Mouse (Mus musculus): ENCODE measurements around the gene Rps27rt. TPM values are rescaled to one million over a fixed set of nuclear protein-coding genes. Genes with fewer than 3 reads are reported as not detected.
"Not testable (repeated sequence)": the region's sequence is repeated elsewhere in the genome, so short reads cannot be mapped to it uniquely, and the experiment has no call there.

Rps27rt gene
- 10 to 100 TPM; 43.0 to 65.9 TPM for total RNA-seq (2021)
- long read RNA-seq, experiment 1, transcript Rps27rt-201 (1 exons, 374 nt): major isoform, 145 of 145 reads
- long read RNA-seq, experiment 1, partial matches to known transcripts: 0 of 145 reads
- long read RNA-seq, experiment 1, other reads (novel, unspliced or antisense): 0 of 145 reads
- long read RNA-seq, experiment 2, transcript Rps27rt-201 (1 exons, 374 nt): major isoform, 105 of 105 reads
- long read RNA-seq, experiment 2, partial matches to known transcripts: 0 of 105 reads
- long read RNA-seq, experiment 2, other reads (novel, unspliced or antisense): 0 of 105 reads

DNA sequence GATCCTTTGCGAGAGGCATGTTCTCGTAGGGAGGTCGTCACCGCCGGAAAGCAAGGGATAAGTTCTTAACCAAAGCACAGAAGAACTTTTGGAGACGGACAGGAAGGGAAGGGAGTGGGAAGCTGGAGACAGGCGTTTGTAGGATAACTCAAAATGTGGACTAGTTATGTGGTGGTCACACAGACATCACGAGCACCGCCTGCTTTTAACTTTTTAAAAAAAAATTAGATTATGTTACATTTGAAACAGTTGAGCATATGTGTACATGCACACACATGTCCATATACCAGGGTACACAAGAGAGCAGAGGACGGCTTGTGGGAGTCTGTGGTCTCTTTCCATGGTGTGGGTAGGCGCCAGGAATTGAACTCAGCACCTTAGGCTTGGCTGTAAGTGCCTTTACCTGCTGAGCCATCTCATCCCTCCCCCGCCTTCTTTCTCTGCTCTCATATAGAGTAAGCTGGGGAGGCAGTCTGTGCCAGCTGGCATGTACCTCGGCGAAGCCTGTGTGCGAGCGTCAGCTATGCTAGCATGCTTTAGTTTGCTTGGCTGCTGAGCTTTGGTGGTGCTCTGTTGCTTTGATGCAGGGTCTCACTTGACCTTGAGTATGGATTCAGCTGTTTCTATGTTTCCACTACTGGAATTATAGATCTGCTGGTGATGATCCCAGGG lies at the start of gene Rps27rt:
TSS of gene Rps27rt (minus strand) at position 51 of the 672 bp plus-strand sequence.
- DNase-seq: no peak

DNA sequence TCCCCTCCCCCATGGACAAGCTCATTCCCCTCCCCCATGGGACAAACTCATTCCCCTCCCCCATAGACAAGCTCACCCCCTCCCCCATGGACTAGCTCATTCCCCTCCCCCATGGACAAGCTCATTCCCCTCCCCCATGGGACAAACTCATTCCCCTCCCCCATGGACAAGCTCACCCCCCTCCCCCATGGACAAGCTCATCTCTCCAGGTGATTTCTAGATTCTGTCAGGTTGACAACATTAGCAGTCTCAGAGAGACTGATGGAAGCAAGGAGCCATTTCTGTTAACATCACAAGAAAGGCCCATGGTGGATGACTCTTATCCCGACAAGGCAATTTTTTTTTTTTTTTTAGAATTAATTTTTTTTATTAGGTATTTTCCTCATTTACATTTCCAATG lies 48.5 kb upstream of the Rps27rt start:
- DNase-seq: not testable (repeated sequence)

DNA sequence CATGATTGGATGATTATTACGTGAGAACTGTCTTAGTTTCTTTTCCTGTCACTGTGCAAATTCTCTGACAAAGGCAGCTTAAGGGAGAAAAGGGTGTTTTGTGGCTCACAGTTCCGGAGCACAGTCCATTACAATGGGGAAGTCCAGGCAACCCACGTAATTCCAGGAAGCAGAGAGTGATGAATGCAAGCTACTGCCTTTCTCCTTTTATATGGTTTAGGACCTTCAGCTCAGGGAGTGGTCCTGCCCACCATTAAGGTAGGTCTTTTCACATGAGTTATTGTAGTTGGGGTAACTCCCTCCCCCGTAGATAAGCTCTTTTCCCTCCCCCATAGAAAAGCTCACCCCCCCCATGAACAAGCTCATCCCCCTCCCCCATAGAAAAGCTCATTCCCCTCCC lies 48.0 kb upstream of the Rps27rt start:
- no peak for DNase-seq

DNA sequence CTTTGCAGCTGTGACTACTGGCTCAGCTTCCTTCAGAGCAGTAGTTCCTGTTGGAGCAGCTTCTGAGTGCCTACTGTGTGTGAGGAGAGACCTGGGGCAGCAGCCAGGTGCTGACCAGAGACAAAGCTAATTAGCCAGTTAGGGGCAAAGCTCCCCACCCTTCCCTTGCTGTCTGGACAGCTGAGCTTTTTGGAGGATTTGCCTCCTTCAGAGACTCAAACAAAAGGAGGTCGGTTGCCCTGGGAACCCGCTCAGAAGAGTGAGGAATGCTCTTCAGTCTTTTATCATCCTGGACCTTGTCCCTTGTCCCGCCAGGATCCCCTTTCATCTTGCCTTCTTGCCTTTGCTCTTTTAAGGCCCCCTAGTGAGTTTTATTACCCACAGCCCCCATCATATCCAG lies 46.8 kb upstream of the Rps27rt start:
- no peak for DNase-seq

DNA sequence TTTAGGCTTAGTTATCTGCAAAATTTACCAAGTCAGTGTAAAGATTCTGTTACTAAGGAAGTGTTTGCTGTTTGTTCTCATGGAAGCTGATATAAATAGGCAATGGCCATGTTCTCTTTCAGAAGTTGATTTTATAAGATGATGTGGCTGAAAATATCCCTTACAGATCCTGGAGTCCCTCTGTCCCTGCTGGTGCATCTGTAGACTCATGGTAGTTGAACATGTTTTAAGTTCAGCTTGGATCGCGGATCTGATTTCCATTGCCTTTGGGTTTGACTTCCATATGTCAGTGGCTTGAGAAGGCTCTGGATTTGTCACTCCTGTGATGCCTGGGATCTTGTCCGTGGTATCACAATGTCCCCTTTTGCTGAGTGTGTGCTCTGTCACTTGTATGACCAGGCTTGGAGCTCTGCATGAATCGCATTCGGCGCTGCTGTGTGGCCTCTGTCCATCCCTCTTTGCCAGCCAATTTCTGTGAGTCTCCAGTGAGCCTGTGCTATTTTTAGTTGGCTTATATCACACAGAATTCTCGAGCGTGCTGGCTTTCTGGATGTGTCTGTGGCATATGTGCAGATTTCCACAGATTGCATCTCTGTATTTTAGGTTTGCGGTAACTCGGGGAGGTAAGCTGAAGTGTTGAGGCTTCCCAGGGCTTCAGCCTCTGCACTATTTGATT lies 41.3 kb upstream of the Rps27rt start:
- peak; percentile 30 for DNase-seq

DNA sequence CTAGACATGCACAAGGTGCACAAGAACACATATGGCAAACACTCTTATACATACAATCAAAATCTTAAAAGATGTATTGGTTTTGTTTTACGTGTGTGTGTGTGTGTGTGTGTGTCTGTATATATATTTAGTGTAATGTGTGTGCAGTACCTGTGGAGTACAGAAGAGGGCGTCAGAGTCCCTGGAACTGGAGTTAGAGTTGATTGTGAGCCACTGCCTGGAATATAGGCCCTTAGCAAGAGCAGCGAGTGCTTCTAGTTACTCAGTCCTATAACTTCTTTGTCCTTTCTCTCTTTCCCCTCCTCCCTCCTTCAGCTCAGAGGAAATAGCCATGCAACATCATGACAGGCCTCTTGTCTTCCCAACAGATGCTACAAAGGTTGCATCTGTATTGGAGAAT lies 40.6 kb upstream of the Rps27rt start:
- no peak for DNase-seq

DNA sequence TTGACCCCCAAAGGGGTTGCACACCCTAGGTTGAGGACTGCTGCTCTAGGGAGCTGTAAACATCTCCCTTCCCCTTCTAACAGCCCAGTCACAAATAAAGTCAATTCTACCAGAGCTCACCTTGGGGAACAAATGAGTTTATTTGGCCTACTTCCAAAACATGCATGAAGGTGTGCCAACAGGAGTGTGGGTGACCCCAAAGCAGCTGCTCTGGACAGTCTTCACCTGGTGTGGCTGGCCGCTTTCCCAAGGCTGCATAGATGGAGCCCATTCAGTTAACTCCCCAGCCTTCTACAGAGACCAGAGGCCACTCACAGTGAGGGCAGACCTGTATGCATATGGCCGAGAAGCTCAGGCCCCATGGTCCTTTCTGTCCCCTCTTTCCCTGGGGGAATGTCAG lies 38.9 kb upstream of the Rps27rt start:
- no peak for DNase-seq

DNA sequence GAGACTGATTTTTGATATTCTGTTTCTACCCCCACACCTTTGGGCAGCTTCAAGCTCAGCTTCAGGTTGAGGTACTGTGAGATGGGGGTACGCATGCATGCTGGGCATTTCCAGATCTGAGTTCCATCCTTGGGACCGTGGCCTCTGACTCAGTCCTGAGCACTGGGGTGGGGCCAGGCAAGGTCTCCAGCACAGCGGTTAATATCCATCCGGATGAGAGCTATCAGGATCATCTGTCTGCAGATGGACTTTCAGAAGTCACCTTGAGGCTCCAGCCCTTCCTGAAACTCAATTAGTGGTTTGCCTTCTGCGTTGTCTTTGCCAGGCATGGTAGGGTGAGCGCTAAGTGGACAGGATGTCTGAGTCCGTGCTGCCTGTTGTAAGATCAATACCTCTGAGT lies 37.6 kb upstream of the Rps27rt start:
- DNase-seq: peak; percentile 23

DNA sequence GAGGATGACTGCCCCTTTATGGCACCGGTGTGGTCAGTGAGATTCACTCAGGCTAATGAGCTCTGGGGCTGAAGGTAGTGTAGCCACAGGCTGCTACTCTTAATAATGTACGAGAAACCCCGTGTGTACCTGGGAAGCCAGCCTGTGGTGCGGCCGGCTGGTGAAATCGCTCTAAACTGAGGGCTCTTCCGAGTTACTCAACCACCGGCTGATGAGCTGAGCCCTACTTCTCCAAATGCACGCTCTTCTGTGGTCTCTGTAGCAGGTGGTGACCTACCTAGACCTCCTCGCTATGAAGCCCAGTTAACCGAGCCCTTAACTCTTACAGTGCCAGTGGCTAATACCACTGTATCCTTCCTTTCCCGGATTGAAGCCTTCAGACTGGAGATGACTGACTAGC lies 29.8 kb upstream of the Rps27rt start:
- no peak for DNase-seq

DNA sequence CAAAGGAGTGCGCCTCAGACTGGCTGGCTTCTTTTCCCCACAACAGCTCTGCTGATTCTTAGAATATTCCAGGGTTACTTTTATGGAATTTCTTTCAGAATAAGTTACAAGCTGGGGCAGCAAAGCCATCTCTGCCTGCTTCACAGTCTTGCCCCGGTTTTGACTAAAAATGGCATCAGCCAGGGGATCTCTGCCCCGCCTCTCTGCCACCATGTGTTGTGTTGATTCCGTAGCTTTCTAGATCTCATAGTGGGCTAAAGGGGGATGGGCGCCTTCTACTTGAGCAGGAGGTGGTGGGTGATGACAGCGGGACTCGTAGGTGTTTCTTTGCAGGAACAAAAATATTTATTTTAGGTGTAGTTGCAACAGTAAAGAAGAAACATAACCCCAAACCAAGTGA lies 25.7 kb upstream of the Rps27rt start:
- no peak for DNase-seq

DNA sequence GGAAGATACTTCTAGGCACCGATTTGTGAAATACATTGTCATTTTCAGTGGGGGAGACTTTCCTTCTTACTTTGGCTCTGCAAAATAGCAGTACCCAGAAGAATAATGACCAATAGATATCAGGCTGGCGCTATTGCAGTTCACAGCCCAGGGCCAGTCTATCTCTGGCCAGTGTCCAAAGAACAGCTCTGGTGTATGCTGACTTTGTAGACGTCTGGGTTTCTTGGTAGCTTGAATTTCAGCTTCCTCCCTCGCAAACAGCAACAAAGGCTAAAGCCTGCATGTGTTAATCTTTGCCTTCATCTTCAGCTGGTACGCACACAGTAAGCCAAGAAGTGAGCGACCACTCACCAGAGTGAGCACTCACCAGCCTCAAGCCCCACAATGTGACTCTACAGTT lies 25.2 kb upstream of the Rps27rt start:
- no peak for DNase-seq

DNA sequence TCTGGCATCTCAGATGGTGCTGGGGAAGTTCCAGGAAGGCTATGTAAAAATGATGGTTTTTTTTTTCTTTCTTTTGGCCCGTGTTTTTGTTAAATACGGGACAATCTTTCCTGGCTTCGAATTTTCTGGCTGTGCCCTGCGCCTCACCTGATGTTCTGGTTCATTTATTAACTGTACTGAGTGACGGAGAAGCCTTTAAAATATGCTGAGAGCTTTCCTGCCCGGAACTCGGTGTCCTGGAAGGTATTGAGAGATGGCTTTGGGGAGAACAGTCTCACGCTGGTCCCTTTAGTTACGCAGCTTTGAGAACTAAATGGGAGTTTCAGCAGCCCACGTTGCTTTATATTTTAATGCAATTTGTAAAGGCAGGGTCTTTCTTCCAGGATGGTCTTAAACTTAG lies 22.9 kb upstream of the Rps27rt start:
- no peak for DNase-seq

DNA sequence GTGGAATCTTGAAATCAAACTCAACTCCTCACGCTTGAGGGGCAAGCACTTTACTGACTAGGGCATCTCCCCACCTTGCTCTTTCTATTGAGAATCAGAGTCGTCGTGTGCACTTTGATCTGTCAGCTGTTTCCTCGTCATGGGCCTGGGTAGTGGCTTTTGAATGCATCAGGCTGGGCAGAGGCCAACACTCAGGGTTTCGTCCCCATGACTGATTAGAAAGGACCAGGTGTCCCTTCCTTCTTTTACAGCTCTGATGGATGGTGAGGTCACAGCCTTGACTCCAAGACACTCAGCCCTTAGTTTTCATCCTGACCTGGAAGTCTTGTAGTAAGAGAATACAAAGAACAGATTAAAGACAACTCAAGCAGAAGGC lies 17.2 kb upstream of the Rps27rt start:
- DNase-seq: no peak

DNA sequence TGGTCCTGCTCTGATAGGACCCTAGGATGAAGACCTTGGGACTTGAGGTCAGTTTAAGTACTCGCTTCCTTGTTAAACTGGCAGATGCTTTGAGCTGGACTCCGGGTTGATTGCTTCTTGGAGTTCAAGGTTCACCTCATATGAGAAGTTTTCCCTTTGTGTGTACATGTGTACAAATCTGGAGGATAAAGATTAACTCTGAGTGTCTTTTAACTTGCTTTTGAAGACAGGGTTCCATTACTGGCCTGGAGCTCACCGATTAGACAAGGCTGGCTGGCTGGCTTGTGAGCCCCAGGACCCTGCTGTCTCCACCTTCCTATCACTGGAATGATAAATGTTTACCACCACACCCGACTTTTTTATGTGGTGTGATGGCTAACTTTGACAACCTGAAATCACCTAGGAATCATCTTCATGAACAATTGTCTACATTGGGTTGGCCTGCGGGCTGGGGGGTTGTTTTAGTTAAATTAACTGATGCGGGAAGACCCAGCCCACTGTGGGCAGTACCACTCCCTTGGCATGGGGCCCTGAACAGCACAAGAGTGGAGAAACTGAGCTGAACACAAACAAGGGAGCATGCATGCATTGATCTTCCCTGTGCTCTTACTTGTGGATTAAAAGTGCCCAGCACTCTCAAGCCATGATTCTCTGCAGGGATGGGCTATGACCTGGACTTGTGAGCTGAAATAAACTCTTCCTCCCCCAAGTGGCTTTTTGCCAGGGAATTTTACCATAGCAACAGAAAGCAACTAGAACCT lies 16.7 kb upstream of the Rps27rt start:
- DNase-seq: no peak

DNA sequence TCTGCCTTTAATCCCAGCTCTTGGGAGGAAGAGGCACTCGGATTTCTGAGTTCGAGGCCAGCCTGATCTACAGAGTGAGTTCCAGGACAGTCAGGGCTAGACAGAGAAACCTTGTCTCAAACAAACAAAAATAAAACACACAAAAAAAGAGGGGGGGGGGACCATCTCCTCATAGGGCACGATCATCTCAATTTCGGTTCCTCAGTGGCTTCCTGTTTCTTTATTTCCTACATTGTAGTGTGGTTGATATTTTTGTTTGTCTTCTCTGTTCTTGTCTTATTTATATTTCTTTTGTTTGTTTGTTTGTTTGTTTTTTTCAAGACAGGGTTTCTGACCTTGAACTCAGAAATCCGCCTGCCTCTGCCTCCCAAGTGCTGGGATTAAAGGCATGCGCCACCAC lies 13.9 kb upstream of the Rps27rt start:
- no peak for DNase-seq

DNA sequence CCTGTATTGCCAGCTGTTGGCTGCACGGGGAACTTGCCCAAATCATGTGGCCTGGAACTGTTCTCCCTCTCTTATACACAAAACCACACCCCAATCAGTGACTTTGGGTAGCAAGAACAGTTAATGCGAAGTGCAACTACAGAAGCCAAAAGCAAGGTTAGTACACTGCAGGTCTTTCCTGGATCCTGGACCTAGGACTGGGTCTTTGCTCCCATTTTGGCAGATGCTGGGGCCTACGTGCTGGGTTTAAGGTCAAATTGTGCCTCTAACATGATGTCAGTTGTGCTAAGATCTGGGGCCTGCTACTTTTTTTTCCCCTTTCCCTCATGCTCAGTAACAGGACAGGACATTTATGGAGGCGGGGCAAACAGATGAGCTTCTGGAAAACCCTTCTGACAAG lies 13.2 kb upstream of the Rps27rt start:
- no peak for DNase-seq

DNA sequence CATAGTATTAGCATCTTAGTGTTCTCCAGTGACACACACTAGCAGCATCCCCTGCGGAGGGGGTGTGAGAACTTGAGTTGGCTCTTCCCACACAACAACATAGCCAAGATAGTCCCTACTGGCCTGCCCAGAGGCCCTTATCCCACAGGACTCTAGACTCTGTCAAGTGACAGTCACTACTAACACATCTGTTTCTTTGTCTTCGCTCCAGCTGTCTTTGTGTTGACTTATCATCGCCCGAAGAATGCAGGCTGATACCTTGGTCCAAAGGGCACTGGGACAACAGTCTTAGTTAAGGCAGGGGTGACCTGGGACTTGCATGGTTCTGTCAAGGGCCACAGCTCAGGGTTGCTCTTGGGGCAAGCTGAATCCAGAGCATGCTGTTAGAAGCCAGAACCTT lies 12.7 kb upstream of the Rps27rt start:
- no peak for DNase-seq

DNA sequence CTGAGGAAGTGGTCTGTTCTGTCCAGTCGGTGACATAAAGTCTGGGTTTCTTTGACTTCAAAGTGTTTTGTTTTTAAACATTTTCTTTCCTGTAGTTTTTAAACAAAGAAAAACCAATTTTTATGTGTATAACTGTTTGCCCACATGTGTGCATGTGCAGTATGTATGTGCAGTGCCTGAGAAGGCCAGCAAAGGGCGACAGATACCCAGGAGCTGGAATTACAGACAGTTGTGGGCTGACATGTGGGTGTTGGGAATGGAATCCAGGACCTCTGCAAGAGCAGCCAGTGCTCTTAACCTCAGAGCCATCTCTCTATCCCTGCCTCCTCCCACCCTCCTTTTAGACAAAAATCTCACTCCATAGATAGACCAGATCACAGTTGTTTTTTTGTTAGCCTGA lies 10.0 kb upstream of the Rps27rt start:
- no peak for DNase-seq

DNA sequence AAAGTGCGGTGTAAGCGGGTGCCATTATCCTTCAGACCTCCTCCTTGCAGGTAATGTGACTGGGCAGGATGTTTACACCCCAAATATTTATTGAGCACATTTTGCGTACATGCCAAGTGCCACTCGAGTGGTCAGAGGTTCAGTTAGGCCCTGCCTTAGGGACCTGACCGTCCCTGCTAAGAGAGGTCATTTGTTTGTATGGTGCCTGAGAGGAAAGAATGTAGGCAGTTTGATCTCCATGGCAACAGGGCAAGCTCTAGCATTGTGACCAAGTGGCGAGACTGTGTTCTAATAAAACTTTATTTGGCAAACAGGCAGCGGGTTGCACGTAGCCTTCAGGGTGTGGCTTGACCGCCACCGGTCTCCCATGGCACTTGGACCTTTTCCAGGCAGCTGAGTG lies 7.9 kb upstream of the Rps27rt start:
- no peak for DNase-seq

DNA sequence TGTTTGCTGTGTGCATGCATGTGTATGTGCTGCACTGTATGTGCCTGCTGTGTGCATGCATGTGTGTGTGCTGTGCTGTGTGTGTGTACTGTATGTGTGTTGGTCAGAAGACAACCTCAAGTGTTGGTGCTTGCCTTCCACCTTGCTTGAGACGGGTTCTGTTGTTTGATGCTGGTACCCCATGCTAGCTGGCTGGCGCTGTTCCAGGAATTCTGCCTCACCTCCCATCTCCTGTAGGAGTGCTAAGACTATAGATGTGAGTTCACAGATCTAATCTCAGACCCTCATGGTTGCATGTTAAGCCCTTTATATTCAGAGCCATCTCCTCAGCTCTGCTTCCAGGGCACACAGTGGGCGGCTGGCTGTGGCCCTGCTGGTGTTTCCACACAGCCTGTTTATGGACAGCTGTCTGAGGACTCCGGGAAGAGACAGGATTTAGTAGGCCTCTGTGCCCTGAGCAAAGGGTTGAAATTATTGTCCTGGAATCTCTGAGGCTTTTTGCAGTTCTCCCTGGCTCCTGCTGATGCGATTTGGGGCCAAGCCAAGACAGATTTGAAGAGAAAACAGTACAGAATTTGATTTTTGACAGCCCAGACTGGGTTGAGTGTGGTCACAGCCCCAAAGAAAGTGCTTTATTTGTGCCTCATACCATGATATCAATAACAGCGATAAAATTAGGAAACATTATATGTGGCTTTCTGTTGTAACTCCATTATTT lies 6.2 kb upstream of the Rps27rt start:
- no peak for DNase-seq

DNA sequence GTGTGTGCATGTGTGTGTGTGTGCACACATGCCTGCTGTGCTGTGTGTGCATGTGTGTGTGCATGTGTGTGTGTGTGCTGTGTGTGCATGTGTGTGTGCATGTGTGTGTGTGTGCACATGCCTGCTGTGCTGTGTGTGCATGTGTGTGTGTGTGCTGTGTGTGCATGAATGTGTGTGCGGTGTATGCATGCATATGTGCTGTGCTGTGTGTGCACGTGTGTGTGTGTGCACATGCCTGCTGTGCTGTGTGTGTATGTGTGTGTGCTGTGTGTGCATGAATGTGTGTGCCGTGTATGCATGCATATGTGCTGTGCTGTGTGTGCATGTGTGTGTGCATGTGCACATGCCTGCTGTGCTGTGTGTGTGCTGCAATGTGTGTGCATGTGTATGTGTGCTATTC lies 5.5 kb upstream of the Rps27rt start:
- no peak for DNase-seq

DNA sequence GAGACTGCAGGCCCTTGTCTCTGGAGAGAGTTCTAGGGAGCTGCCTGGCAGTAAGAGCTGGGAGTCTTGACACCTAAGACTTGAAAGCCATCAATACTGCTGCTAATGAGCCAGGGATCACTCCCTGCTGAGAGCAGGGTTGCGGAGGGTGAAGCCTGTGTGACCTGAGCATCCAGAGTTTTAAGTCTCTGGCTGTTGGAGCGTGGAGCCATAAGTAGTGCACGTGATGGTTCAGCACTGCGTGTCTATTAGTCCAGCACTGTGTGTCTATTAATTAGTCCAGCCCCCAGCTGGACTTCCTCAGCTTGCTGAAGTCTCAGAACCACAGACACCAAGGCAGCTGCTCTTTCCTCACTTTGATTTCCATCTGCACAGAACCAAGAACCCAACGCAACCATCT lies 3.8 kb upstream of the Rps27rt start:
- DNase-seq: no peak

Measured in adrenal gland, postnatal 10 days (tissue).